Mouse (Mus musculus): Measurements from ENCODE around the gene Krtcap2.

The Krtcap2 gene

DNA sequence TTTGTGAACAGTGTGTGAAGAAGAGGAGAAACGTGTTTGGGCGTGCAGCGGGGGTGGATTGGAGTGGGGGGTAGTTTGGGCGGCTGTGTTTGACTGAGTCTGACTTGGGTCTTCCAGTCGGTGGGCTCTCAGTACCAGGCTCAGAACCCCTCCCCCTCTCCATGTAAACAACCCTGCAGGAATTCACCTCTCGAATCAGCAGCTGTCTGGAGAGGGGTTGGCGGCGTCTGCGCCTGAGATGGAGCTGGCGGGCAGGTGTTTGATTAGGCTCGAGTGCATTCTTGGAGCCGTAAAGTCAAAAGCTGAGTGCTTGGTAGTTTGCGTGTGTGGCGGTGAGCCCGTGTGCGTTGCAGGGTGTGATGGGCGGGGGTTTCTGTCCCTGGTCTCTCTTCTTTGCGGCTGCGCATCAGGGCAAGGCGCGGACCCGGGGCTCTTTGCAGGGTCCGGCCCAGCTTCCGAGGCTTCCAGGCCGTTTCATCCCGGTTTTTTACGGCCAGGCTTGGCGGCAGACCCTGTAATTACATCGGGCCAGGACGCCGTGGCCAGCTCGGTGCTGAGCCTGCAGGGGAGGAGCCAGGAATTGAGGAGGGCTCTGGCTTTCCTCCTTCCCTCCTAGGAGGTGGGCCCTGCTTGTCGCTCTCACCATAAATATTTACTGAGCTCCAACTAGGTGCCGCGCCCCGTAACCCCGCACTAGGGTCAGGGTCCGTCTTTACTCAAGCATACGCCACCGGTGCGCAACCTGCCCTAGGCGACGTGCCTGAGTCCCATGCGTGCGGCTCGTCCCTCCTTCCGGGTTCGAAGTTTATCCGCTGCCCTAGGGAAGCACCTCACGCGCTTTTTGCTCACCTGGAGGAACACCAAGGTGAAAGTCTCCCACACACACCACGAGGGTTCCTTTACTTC lies 35.1 kb downstream of the Krtcap2 start, which contains the start of gene Efna1:
Gene Efna1, minus strand, starts transcription at position 537 of the 906 bp plus-strand sequence.
- DNase-seq (ENCODE audit: low spot score in 2 of 2), result no peak

DNA sequence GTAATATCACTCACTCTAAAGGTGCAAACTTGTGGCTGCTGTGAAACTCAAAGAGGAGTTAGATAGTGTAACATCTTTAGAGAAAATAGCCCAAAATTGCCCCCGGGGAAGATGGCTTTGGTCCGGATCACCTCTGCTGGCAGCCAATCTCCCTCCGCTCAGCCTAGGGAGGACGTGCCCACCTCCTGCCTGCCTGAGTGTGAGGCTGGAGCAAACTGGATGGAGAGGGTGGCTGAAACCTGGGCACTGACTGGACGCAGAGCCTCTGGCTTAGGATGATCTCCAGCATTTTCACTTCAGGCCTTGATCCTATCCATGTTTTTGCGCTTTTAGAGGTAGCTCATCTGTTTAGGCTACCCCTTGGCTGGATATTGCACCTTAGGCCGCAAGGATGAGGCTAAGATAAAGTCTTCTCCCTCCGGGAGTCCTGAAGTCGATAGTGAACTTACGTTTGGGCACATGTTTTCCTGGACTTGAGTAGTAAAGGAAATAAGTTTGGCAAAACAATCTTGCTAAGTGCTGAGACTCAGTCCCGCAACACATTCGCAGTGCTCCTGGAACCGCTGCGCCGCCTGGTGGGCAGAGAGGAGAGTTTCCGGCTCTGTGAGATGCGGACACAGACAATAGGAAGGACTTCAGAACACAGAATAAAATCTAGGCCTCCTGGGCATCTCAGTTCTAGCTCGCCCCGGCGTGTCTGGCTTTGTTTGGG lies 36.0 kb downstream of the Krtcap2 start:
- DNase-seq (ENCODE audit: low spot score in 2 of 2), result peak in 1 of 2 experiments; percentile 84

- no peak for DNase-seq (ENCODE audit: low spot score in 2 of 2)
Measured at GRCm38 (mm10) chr3:89282291-89282643, 36.5 kb downstream of the Krtcap2 start.

DNA sequence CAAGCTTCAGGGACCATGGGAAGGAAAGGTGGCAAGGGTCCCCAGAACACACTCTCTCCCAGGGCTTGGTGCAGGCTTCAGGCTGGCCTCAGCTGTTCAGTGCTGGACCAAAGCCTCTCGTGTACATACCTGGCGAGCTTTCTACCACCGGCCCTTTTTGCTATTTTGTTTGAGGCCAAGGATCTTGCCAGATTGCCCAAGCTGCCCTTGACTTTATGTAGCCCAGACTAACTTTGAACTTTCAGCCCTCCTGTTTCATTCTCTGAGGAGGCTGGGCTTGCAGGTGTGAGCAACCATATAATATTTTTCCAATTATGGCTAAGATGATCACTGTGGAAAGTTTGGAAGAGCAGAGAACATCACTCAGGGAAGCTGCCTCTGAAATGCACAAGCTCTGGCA lies 38.5 kb downstream of the Krtcap2 start:
- DNase-seq (ENCODE audit: low spot score in 2 of 2), result no peak

- DNase-seq (ENCODE audit: low spot score in 2 of 2), result no peak
Measured at GRCm38 (mm10) chr3:89285526-89285925, 39.8 kb downstream of the Krtcap2 start.

DNA sequence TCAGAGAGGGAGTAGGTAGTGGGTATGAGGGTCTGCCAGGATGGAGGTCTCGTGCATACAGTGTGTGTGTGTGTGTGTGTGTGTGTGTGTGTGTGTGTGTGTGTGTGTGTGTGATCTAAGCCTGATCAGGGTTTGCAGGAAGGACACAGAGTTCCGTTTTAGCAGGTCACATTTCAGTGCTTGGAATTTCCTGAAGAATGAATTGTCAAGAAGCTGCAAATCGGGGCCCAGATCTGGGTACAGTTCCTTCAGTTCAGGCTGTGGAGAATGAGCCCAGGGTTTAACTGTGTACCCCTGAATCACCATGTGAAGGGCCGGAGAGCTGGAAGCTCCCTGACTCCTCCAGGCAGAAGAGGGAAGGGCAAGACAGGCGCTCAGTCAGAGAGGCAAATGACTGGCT lies 41.5 kb downstream of the Krtcap2 start:
- DNase-seq (ENCODE audit: low spot score in 2 of 2), result no peak

GRCm38 (mm10) chr3:89288503-89288928 lies 42.8 kb downstream of the Krtcap2 start:
- no peak for DNase-seq (ENCODE audit: low spot score in 2 of 2)

GRCm38 (mm10) chr3:89291874-89292273 lies 46.1 kb downstream of the Krtcap2 start:
- DNase-seq (ENCODE audit: low spot score in 2 of 2), result no peak

DNA sequence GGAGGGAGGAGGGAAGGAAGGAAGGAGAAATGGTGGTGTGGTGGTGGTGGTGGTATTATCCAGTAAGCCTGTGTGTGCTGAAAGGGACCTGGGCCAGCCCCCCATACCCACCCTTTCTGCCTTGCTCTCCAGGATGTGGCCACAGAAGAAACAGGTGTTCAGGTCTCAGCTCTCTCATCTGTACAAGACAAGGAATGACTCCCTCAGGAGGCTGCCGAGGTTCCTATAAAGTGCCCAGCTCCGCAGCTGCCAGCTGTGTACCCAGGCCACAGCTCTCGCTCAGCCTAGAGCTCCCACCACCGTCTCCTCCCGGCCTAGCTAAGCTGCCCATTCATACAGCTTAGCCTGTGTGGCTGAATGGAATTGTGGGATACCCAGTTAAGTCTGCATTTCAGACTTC lies 46.5 kb downstream of the Krtcap2 start:
- no peak for DNase-seq (ENCODE audit: low spot score in 2 of 2)

DNA sequence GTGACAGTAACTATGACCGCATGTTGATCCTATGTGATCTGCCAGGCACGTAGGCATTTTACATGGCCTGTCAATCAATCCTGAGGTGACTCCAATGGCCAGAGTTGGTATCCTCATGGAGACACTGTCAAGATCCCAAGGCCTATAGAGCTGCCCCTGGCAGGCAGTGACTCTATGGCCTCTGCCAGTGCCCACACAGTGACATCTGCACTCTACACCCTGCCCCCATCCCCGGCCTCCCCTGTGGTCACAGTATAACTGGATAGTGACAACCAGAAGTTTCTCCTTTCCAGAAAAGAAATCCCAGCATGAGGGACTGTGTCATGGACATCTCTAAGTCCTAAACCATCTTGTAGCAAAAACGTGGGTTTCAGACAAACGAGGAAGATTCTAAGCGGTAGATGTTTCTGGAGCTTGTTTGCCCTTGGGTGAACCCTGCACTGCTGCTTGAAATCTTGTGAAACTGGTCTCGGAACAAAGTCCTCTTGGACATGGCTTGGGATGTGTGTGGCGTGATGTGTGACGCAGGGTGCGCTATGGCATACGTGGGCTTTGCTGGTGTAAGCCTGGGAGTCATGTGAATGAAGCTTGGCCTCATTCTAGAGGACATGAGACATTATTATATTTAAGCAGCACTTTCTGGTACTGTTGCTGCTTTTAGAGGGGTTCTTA lies 47.6 kb downstream of the Krtcap2 start:
- no peak for DNase-seq (ENCODE audit: low spot score in 2 of 2)

DNA sequence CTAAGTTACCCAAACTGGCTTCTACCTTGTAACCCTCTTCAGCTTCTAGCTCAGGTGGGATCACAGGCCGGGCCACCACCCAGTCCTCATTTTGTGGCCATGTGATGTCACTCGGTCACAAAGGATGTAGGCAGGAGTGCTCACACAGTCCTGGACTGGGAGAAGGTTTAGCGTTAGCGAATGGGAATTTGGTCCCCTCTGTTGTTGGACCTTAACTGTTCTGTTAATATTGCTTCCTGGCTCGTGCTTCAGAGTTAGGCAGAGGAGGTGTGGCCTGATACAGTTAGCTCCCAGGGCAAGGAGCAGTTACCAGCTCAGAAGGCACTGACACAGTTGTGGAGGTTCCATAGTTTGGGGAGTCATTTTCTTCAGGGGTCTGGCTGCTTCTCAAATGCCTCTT lies 48.4 kb downstream of the Krtcap2 start:
- DNase-seq (ENCODE audit: low spot score in 2 of 2), result no peak

- no peak for DNase-seq (ENCODE audit: low spot score in 2 of 2)
Measured at GRCm38 (mm10) chr3:89295685-89296230, 50.0 kb downstream of the Krtcap2 start.

DNA sequence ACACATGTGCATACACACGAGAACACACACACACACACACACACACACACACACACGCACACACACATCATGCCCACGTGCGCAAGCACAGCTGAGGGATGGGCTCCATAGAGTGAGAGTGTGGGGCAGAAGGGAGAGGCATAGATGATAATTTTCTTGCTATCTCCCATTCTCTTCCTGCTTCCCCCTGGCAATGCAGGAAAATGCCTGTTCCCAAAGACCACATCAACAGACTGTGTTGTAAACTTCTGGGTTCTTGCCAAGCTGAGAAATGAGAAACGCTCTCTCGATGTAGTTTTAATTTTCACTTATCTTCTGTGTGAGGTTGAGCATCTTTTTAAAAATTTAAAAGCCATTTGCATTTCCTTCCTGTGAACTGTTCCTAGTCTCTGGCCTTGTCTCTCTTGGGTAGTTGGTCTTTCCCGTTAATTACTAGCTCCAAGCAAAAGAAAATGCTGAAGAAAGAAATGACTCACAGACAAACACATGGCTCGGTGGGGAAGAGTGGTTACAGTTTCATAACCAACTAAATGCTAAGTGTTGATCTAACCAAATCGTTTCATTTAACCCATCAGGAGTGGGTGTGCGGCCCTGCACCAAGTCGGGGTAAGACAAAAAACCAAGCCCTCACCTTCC lies 51.1 kb downstream of the Krtcap2 start:
- DNase-seq (ENCODE audit: low spot score in 2 of 2), result no peak

DNA sequence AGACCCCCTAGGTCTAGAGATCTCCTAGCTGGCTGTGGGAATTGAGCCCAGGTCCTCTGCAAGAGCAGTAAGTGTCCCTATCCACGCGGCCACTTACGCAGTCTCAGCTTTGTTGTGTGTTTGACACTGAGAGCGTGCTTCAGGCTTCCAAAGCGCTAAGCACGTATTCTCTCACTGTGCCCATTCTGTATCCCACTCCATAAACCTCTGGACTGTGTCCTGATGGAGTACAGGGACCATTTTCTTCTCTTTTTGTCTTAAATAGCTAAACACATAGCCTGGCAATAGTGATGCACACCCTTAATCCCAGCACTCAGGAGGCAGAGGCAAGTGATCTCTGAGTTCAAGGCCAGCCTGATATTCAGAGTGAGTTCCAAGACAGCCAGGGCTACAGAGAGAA lies 53.1 kb downstream of the Krtcap2 start:
- DNase-seq (ENCODE audit: low spot score in 2 of 2), result no peak

- DNase-seq (ENCODE audit: low spot score in 2 of 2), result no peak
Measured at GRCm38 (mm10) chr3:89299499-89299898, 53.7 kb downstream of the Krtcap2 start.
